Comparison of ENCODE assay signal across 22 mouse cellular contexts in the genomic region with DNA sequence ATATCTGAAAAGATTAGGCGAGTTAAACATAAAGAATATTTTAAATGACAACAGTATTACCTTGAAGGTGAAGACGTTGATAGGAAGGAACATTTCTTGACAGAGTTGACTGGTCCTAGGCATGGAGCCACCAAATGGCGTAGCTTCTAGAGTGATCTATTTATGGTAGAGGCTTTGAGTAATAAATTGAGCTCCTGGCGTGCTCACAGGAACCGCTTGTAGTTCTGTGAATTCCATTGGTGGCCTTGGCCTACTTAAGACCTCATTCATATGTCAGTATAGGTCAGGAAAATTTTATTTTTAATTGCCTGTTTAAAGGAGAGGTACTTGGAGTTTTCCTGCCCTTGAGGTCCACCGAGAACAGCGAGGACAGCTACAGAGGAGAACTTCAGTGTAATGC. TPM values are rescaled to one million over a fixed set of nuclear protein-coding genes. Genes with fewer than 3 reads are reported as not detected.
A peak's percentile ranks its signal among the peaks of the same experiment; 100 is the strongest.
DNase-seq lines count a peak whose midpoint lies in the region; ATAC-seq and TF ChIP-seq lines count a peak whose summit lies in the region.
"Had no signal": no experiment of that assay in that cellular context is flagged by ENCODE, and none has a peak within 500 bp of the region (broad histone marks: within the 10 kb centered on the region; RNA-seq: fewer than 3 reads in every experiment).

No protein-coding gene starts in this region.

- no peak overlapping the region for H3K27ac ChIP-seq in gastrocnemius, adult 2 months
- H3K27ac ChIP-seq in kidney, postnatal 0 days, result no peak overlapping the region
- H3K27ac ChIP-seq in limb, embryonic 10.5 days, result no peak overlapping the region
- H3K27ac ChIP-seq: forebrain, embryonic 10.5 days; forebrain, embryonic 13.5 days; heart, adult 2 months; hindbrain, embryonic 12.5 days; hindbrain, embryonic 15.5 days had no signal

- 75% methylated on average over 7 of the region's 7 CpGs for WGBS in kidney, postnatal 0 days
- WGBS in limb, embryonic 10.5 days, result 95% methylated on average over 7 of the region's 7 CpGs

- H3K27me3 ChIP-seq in kidney, postnatal 0 days (ENCODE audit: insufficient read depth, low read length), result no peaks in the 10 kb centered on the region
- no peaks in the 10 kb centered on the region for H3K27me3 ChIP-seq in limb, embryonic 10.5 days (ENCODE audit: low read depth, poor library complexity, severe bottlenecking)
- H3K27me3 ChIP-seq: forebrain, embryonic 13.5 days; hindbrain, embryonic 12.5 days; hindbrain, embryonic 15.5 days had no signal

- no peak for TF ChIP-seq CTCF in gastrocnemius, adult 2 months (IDR thresholded peaks at IDR 0.05)
- TF ChIP-seq CTCF in kidney, postnatal 0 days (IDR thresholded peaks at IDR 0.05; ENCODE audit: low read depth), result no peak

- H3K9me3 ChIP-seq in kidney, postnatal 0 days (replicated peaks; ENCODE audit: low read length), result no peaks in the 10 kb centered on the region
- H3K9me3 ChIP-seq in limb, embryonic 10.5 days (replicated peaks), result no peaks in the 10 kb centered on the region
- H3K9me3 ChIP-seq: hindbrain, embryonic 12.5 days; hindbrain, embryonic 15.5 days had no signal

- intact Hi-C loops in gastrocnemius, adult 2 months (cut with DNase I), result no loop called here

- ATAC-seq in kidney, postnatal 0 days (replicated peaks; ENCODE audit: low FRiP score, low read depth), result no peak
- ATAC-seq: activated CD4-positive, CD25-positive, alpha-beta regulatory T cell, adult 4 months; forebrain, embryonic 13.5 days; forebrain, embryonic 16.5 days; intestine, postnatal 0 days had no signal

- DNase-seq in adrenal gland, adult (ENCODE audit: inconsistent age in 2 of 2, low spot score in 1 of 2), result peak; percentile 37 to 72
- no peak for DNase-seq in adrenal gland, postnatal 10 days
- peak; percentile 24 for DNase-seq in gastrocnemius, adult 2 months
- DNase-seq in gastrocnemius, postnatal 25 days, result no peak
- DNase-seq in kidney, postnatal 0 days (ENCODE audit: low spot score), result peak; percentile 45
- no peak for DNase-seq in kidney, postnatal 36 days
- DNase-seq in limb, embryonic 10.5 days (ENCODE audit: low spot score), result no peak
- DNase-seq in cerebellum, adult 9-10 months, result no peak
- DNase-seq: cerebellum, adult 11-12 months; cerebellum, adult 8-10 months; cerebellum, postnatal 14 days; gastrocnemius, postnatal 14 days had no signal

- H3K4me1 ChIP-seq in kidney, postnatal 0 days (replicated peaks; ENCODE audit: insufficient read depth, low read length), result no peaks in the 10 kb centered on the region
- H3K4me1 ChIP-seq in limb, embryonic 10.5 days, result no peaks in the 10 kb centered on the region
- H3K4me1 ChIP-seq: forebrain, embryonic 10.5 days; forebrain, embryonic 13.5 days; hindbrain, embryonic 12.5 days; hindbrain, embryonic 15.5 days had no signal

- H3K4me3 ChIP-seq in gastrocnemius, adult 2 months, result no peak overlapping the region
- H3K4me3 ChIP-seq in kidney, postnatal 0 days (replicated peaks; ENCODE audit: low read depth, low read length), result no peak overlapping the region
- H3K4me3 ChIP-seq in limb, embryonic 10.5 days, result no peak overlapping the region
- H3K4me3 ChIP-seq: forebrain, embryonic 10.5 days; forebrain, embryonic 13.5 days; heart, adult 2 months; hindbrain, embryonic 12.5 days; hindbrain, embryonic 15.5 days had no signal

- H3K36me3 ChIP-seq in kidney, postnatal 0 days (ENCODE audit: insufficient read depth, low read length), result no peaks in the 10 kb centered on the region
- H3K36me3 ChIP-seq in limb, embryonic 10.5 days, result peaks cover 68% of the 10 kb centered on the region
- H3K36me3 ChIP-seq: hindbrain, embryonic 12.5 days; hindbrain, embryonic 15.5 days had no signal

- H3K4me2 ChIP-seq in kidney, postnatal 0 days (ENCODE audit: low read length), result no peak overlapping the region
- H3K4me2 ChIP-seq: forebrain, embryonic 13.5 days; heart, embryonic 11.5 days; hindbrain, embryonic 12.5 days; hindbrain, embryonic 15.5 days had no signal

- no peak overlapping the region for H3K9ac ChIP-seq in kidney, postnatal 0 days (ENCODE audit: low read depth, low read length)
- H3K9ac ChIP-seq: forebrain, embryonic 13.5 days; hindbrain, embryonic 12.5 days; hindbrain, embryonic 15.5 days had no signal

RNA-seq across cellular contexts. Expression of a gene that starts 18.6 kb away (rescaled TPM):
- total RNA-seq in adrenal gland, postnatal 10 days (2021), result 10 to 100 TPM; 18.9 to 19.9 TPM
- total RNA-seq in gastrocnemius, adult 2 months (2021), result 1 to 10 TPM; 1.7 to 4.1 TPM
- total RNA-seq in gastrocnemius, postnatal 25 days (2021), result 1 to 10 TPM; 3.1 to 3.5 TPM
- 46.3 and 46.4 TPM in 2 replicates for polyA plus RNA-seq in kidney, postnatal 0 days (2015; fragmentation: Nextera tagmentation; extraction: Ambion mirVana)
- 46.2 and 51.9 TPM in 2 replicates for polyA plus RNA-seq in limb, embryonic 10.5 days (2016; fragmentation: Nextera tagmentation; extraction: Ambion mirVana)
- total RNA-seq: hematopoietic stem cell, adult 5-6 weeks had no signal
- polyA plus RNA-seq: activated CD4-positive, CD25-positive, alpha-beta regulatory T cell, adult 4 months had no signal

Comparison
In these comparisons a context has a peak if more than half of its experiments do, and no peak if none do; other contexts are left out.
1. DNase-seq: peak in adrenal gland, adult (2 of 2), gastrocnemius, adult 2 months (single experiment) and kidney, postnatal 0 days (single experiment); none in adrenal gland, postnatal 10 days (single experiment), gastrocnemius, postnatal 25 days (single experiment), kidney, postnatal 36 days (0 of 2), limb, embryonic 10.5 days (single experiment) and cerebellum, adult 9-10 months (single experiment).